ENCODE assay signal across 28 mouse cellular contexts in genomic region chr12:82273503-82273902, GRCm38 (mm10).
DNase-seq lines count a peak whose midpoint lies in the region; ATAC-seq and TF ChIP-seq lines count a peak whose summit lies in the region.
"Had no signal": no experiment of that assay in that cellular context is flagged by ENCODE, and none has a peak within 500 bp of the region (broad histone marks: within the 10 kb centered on the region; RNA-seq: fewer than 3 reads in every experiment).

No protein-coding gene starts in this region.

- no peaks in the 10 kb centered on the region for H3K4me1 ChIP-seq in kidney, postnatal 0 days (replicated peaks; ENCODE audit: insufficient read depth, low read length)
- no peaks in the 10 kb centered on the region; the same call in 1 of the 2 replicates for H3K4me1 ChIP-seq in lung, postnatal 0 days (ENCODE audit: insufficient read depth, low read depth, low read length)
- no peaks in the 10 kb centered on the region for H3K4me1 ChIP-seq in stomach, postnatal 0 days (replicated peaks; ENCODE audit: control insufficient read depth, insufficient read depth)
- H3K4me1 ChIP-seq: forebrain, embryonic 12.5 days; forebrain, embryonic 15.5 days had no signal

- H3K9ac ChIP-seq in kidney, postnatal 0 days (ENCODE audit: low read depth, low read length) = no peak overlapping the region
- H3K9ac ChIP-seq in lung, postnatal 0 days (replicated peaks; ENCODE audit: low read depth) = no peak overlapping the region
- no peak overlapping the region for H3K9ac ChIP-seq in stomach, postnatal 0 days (ENCODE audit: low read length)
- H3K9ac ChIP-seq: embryonic facial prominence, embryonic 13.5 days; forebrain, embryonic 12.5 days; forebrain, embryonic 15.5 days; heart, embryonic 13.5 days; hindbrain, embryonic 14.5 days had no signal

- no peak for ATAC-seq in kidney, postnatal 0 days (replicated peaks; ENCODE audit: low FRiP score, low read depth)
- no peak for ATAC-seq in lung, postnatal 0 days
- ATAC-seq in stomach, postnatal 0 days (ENCODE audit: low FRiP score, low TSS enrichment) = no peak
- ATAC-seq: forebrain, embryonic 15.5 days had no signal

- H3K4me3 ChIP-seq in gastrocnemius, adult 2 months = no peak overlapping the region
- H3K4me3 ChIP-seq in kidney, postnatal 0 days (replicated peaks; ENCODE audit: low read depth, low read length) = no peak overlapping the region
- no peak overlapping the region for H3K4me3 ChIP-seq in lung, postnatal 0 days (ENCODE audit: low read depth, low read length)
- no peak overlapping the region for H3K4me3 ChIP-seq in stomach, postnatal 0 days (ENCODE audit: low read depth, low read length)
- H3K4me3 ChIP-seq: embryonic facial prominence, embryonic 10.5 days; embryonic facial prominence, embryonic 13.5 days; erythroblast, embryonic 14.5 days; forebrain, embryonic 12.5 days; forebrain, embryonic 15.5 days; heart, embryonic 10.5 days; heart, embryonic 13.5 days had no signal

- no peak for DNase-seq in gastrocnemius, adult 2 months
- no peak for DNase-seq in gastrocnemius, adult 18-20 months (ENCODE audit: low spot score)
- no peak for DNase-seq in kidney, postnatal 0 days (ENCODE audit: low spot score)
- no peak for DNase-seq in kidney, adult 8-10 months
- no peak for DNase-seq in lung, postnatal 0 days (ENCODE audit: low spot score)
- DNase-seq in lung, postnatal 14 days = no peak
- no peak for DNase-seq in stomach, postnatal 0 days (ENCODE audit: low spot score)
- DNase-seq in cerebellum, adult 11 months = no peak
- DNase-seq: adrenal gland, adult 2 months; adrenal gland, postnatal 14 days; cerebellum, adult 11-12 months; cerebellum, adult 8-10 months; cerebellum, postnatal 10 days; cerebellum, postnatal 36 days; embryo, embryonic 11 days; gastrocnemius, postnatal 14 days; heart, adult 18-20 months; heart, postnatal 14 days; heart, postnatal 4 days had no signal

- H3K36me3 ChIP-seq in kidney, postnatal 0 days (ENCODE audit: insufficient read depth, low read length) = 0 out of 2 replicates have a peak, but pooled peaks cover 2% of the 10 kb centered on the region
- H3K36me3 ChIP-seq in lung, postnatal 0 days (ENCODE audit: insufficient read depth, low read length) = no peaks in the 10 kb centered on the region
- H3K36me3 ChIP-seq in stomach, postnatal 0 days (ENCODE audit: control insufficient read depth, insufficient read depth, low read length) = no peaks in the 10 kb centered on the region
- H3K36me3 ChIP-seq: embryonic facial prominence, embryonic 13.5 days; forebrain, embryonic 12.5 days; forebrain, embryonic 15.5 days had no signal

- peak; percentile 39 for TF ChIP-seq CTCF in gastrocnemius, adult 2 months (IDR thresholded peaks at IDR 0.05)
- TF ChIP-seq CTCF in kidney, postnatal 0 days (IDR thresholded peaks at IDR 0.05; ENCODE audit: low read depth) = peak; percentile 32
- peak; percentile 21; the same call in 1 of the 2 replicates for TF ChIP-seq CTCF in lung, postnatal 0 days (IDR thresholded peaks at IDR 0.05)
- TF ChIP-seq CTCF in stomach, postnatal 0 days (IDR thresholded peaks at IDR 0.05; ENCODE audit: low read depth) = peak; percentile 26; the same call in 1 of the 2 replicates

- TF ChIP-seq EP300 in lung, postnatal 0 days (IDR thresholded peaks at IDR 0.05) = no peak
- TF ChIP-seq EP300 in stomach, postnatal 0 days (optimal IDR thresholded peaks at IDR 0.05) = no peak

- no peak overlapping the region for H3K4me2 ChIP-seq in kidney, postnatal 0 days (ENCODE audit: low read length)
- no peak overlapping the region for H3K4me2 ChIP-seq in lung, postnatal 0 days (replicated peaks; ENCODE audit: low read depth, low read length)
- H3K4me2 ChIP-seq in stomach, postnatal 0 days (replicated peaks; ENCODE audit: low read depth) = no peak overlapping the region
- H3K4me2 ChIP-seq: embryonic facial prominence, embryonic 13.5 days; forebrain, embryonic 12.5 days; forebrain, embryonic 15.5 days; heart, embryonic 13.5 days; hindbrain, embryonic 14.5 days had no signal

- H3K27me3 ChIP-seq in kidney, postnatal 0 days (ENCODE audit: insufficient read depth, low read length) = no peaks in the 10 kb centered on the region
- no peaks in the 10 kb centered on the region for H3K27me3 ChIP-seq in lung, postnatal 0 days (replicated peaks; ENCODE audit: insufficient read depth, low read length)
- no peaks in the 10 kb centered on the region for H3K27me3 ChIP-seq in stomach, postnatal 0 days (ENCODE audit: control insufficient read depth, insufficient read depth, low read length)
- H3K27me3 ChIP-seq: embryonic facial prominence, embryonic 13.5 days; forebrain, embryonic 12.5 days; forebrain, embryonic 15.5 days; heart, embryonic 13.5 days had no signal

- WGBS in kidney, postnatal 0 days = 61% methylated on average over 3 of the region's 3 CpGs
- WGBS in lung, postnatal 0 days = 63% methylated on average over 3 of the region's 3 CpGs
- WGBS in stomach, postnatal 0 days = 65% methylated on average over 3 of the region's 3 CpGs

- H3K27ac ChIP-seq in gastrocnemius, adult 2 months = no peak overlapping the region
- no peak overlapping the region for H3K27ac ChIP-seq in kidney, postnatal 0 days
- no peak overlapping the region for H3K27ac ChIP-seq in lung, postnatal 0 days (ENCODE audit: low read length)
- H3K27ac ChIP-seq in stomach, postnatal 0 days (replicated peaks) = no peak overlapping the region
- H3K27ac ChIP-seq: embryonic facial prominence, embryonic 10.5 days; embryonic facial prominence, embryonic 13.5 days; forebrain, embryonic 12.5 days; forebrain, embryonic 15.5 days; heart, embryonic 10.5 days; hindbrain, embryonic 14.5 days had no signal

- H3K9me3 ChIP-seq in kidney, postnatal 0 days (replicated peaks; ENCODE audit: low read length) = no peaks in the 10 kb centered on the region
- no peaks in the 10 kb centered on the region for H3K9me3 ChIP-seq in lung, postnatal 0 days (ENCODE audit: low read length)
- H3K9me3 ChIP-seq in stomach, postnatal 0 days (ENCODE audit: control insufficient read depth, low read length) = no peaks in the 10 kb centered on the region
- H3K9me3 ChIP-seq: embryonic facial prominence, embryonic 10.5 days; embryonic facial prominence, embryonic 13.5 days; forebrain, embryonic 12.5 days; forebrain, embryonic 15.5 days; G1E; heart, embryonic 10.5 days; heart, embryonic 13.5 days had no signal

- intact Hi-C loops in gastrocnemius, adult 2 months (cut with DNase I) = no loop called here
